Mouse (Mus musculus) right cerebral cortex, postnatal 25 days (tissue): ENCODE results near the gene Mex3a.
"Not testable (repeated sequence)": the region's sequence is repeated elsewhere in the genome, so short reads cannot be mapped to it uniquely, and the experiment has no call there.

ENCODE experiments used
- DNase-seq: peaks from one replicate; pipeline ENCODE4 v3.0.0; 2022

The Mex3a gene

DNA sequence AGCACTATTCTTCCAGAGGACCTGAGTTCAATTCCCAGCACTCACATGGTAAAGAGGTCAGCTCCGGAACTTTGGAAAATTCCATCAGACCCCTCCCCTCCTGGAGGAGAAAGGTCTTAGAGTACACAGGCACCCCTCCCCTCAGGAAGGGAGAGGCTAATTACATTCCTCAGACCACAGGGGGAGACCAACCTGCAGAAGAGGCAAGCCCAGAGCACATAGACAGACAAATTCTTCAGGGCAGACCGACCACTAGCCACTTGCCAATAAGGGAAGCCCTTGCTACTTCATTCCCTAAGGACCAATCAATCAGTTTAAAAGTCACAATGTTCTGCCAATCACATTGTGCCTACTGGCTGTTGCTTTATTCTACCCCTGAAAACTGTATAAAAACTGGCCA is 40.6 kb downstream of the Mex3a start:
- no peak for DNase-seq

DNA sequence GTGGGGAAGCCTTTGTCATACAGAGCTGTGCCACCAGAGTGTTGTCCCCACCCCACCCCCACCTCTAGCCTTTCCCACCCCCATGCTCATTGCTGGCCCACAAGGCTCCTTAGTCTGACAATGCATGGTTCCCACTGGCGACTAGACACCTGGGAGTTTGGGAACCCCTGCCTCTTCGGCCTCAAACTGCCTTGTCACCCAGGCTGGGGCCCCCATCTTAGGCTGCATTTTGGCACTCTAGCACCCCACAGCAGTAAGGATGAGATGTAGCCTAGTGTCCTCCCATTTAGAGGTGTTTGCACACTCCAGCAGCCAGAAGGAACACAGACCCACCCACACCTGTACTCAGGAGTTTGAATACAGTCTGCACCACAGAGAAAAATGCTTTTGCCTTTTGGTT is 41.6 kb downstream of the Mex3a start:
- no peak for DNase-seq

DNA sequence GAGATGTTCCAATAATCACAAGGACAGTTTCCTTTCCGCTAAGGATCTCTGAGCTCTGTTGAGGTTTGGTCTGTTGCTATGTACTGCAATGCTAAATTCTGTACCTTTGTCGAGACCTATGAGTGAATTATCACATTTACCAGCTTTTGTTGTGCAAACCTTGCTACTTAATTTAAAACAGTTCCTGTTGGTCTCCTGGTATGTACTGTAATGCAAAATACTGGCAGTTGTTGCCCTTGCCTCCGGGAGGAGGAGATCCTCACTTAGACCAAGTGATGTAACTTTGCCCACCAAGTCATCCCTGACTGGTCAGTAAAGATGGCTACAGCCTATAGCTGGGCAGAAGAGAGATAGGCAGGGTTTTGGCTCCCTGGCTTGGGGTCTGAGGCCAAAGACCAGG is 43.3 kb downstream of the Mex3a start, which contains the start of gene Ssr2:
Ssr2 (plus strand) TSS at position 337 of the 400 bp plus-strand sequence.
- no peak for DNase-seq

DNA sequence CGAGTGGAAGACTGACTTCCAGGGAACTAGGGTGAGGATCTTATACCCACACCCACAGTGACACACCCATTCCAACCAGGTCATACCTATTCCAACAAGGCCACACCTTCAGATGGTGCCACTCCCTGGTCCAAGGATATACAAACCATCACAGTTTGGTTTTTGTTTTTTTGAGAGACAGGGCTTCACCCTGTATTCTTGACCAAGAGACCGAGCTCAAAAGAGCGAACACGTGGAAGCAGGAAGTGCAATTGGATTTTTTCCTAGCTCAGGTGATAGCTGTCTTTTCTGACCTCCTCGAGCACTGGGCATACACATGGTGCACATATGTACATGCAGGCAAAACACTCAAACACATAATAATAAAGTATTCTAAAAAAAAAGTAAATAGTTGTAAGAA is 45.7 kb downstream of the Mex3a start:
- not testable (repeated sequence) for DNase-seq

DNA sequence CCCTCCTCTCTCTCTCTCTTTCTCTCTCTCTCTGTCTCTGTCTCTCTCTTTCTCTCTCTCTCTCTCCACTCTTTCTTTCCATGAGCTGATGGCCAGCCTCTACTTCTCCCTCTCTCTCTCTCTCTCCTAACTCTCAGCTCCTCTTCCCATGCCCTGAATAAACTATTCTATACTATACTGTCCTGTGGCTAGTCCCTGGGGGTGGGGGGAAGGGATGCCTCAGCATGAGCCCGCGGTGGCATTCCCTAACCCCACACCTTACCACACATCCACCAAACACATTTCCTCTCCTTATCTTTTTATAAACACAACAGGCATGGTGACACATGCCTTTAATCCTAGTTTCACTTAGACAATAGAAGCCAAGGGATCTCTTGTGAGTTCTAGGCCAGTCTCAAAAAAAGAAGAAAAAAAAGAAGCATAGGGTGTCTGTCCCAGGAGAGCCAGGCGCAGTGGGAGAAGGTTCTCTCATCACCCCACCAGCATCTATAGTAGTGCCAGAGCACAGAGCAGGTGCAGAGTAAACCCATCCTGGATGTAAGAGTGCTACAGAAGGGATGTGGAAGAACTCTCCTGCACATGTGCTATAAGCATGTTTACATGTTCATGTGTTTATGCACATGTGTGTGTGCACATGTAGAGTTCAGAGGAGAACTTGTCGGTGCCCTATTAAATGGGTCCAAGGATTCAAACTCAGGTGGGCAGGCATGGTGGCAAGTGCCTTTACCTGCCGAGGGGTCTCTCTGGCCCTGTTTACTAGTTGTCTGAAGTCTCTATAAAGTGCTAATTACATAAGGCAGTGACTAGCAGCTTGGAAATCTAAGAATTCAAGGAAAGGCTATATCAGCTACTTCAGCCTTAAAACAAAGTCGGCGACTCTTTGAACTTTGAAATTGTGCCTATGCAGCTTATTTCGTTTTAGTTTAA is 46.6 kb downstream of the Mex3a start:
- DNase-seq = no peak

DNA sequence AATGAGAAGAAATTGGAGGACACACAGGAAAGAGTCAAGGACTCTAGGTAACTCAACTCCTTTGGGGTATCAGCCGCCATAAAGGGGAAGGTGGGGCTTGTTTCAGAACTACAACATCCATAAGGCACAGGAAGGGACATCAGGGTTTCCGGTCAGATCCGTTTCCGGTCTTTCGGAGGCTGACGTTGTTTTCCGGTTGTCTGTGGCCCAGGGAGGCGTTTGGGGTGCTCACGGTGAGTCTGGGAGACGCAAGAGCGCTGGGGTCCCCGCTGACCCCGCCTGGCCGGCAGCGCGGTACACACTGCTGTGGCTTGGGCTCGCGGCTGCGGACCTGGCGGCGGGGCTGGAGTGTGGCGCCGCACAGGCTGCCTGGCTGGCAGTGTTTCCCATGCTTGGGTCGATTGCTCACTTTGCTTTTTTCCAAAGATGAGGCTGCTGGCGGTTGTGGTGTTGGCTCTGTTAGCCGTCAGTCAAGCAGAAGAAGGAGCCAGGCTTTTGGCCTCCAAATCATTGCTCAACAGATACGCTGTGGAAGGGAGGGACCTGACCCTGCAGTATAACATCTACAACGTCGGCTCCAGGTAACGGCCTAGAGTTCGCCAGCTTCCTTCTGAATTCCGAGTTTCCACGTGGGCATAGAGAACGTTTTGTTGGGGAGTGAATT is 47.4 kb downstream of the Mex3a start:
- peak; percentile 73 for DNase-seq

DNA sequence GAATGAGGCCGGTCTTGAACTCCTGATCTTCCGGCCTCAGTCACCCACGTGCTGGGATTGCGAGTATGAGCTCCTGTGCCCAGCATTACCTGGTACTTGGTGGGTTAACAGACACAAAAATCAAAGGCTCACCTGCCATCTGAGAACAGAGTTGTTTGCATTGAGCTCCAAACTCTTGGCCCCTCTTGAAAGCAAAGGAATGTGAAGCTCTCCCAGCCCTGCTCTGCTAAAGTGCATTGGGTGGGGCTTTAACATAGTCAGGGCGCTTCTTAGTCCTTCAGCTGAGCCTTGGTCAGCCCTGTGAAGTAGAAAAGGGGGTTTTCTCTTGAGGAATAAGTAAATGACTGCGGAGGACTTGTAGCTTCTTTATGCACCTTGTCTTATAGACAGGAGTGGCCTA is 53.6 kb downstream of the Mex3a start:
- no peak for DNase-seq

DNA sequence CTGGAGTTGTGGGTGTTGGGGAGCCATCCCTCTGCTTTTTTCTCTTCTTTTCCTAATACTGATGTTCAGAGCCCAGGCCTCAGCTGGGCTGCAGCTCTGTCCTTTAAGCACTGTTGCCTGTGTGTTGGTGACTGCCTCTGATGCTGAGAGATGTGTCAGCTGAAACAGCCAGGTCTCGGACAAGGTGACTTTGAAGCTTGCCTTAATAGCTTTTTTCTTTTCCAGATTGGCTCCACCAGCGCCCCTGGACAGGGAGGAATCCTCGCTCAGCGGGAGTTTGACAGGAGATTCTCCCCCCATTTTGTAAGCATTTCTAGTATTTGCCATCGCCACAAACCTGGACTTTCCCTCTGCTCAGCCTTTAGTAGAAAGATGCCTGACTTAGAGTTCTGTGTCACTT is 54.4 kb downstream of the Mex3a start:
- no peak for DNase-seq

DNA sequence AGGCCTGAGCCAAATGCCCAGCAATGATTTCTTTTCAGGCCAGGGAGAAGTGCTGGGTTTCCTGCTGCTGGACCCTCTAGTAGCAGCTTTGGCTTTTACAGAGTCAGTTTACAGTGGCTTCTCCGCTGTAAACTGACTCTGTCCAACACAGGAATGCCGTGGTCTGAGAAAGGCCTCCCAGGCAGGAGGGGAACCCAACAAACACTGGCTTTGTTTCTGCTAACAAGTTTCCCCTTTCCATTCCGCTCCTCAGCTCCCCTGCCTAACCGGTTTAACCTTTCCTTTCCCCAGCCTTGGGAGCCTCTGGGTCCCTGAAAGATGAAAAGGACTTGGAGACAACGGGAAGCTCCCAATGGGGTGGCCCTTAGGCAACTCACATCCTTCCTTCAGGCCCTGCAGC is 58.1 kb downstream of the Mex3a start:
- DNase-seq = no peak
